Mouse (Mus musculus) liver, postnatal 0 days (tissue): ENCODE data around the gene Sec14l3.

ENCODE experiments used
- CTCF ChIP-seq: sonication (generic); IDR thresholded peaks from 2 replicates; pipeline ENCODE4 v1.5.1; 2016; ENCODE audit warnings: antibody characterized with exemption, low read depth
- EP300 ChIP-seq: IDR thresholded peaks from 2 replicates; pipeline ENCODE4 v1.6.1; 2016; ENCODE audit warnings: antibody characterized with exemption, low read depth, mild to moderate bottlenecking

DNA sequence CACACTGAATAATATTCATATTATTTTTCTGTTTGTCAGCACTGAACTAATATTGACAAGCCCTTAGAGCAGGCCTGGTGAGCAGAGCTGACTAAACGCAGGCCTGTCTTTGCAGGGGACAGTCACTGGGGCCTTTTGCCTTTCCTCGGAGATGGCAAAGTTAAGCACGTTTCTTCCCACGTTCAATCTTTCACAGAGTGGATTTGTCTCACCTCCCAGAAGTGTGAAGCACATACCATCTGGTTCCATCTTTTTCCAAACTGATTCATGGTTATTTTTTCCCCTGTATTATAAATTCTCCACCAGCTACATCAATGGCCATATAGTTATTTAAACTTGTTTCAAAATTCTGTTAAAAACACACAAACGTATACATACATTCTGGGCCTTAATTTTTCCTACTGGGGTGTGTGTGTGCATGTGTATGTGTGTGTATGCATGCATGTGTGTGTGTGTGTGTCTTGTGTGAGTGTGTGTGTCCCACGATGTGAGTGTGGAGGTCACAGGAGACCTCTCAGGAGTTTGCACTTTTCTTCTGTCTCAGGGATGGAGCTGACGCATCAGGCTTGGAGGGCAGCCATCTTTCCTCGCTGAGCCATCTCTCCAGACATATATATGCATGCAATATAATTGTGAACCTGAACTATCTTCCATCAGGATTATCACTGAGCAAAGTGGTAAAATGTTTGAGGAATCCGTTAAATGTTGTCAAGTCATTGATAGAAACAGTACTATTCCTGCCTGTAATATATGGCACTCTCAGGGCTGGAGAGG lies 36.9 kb upstream of the Sec14l3 start:
- no peak for TF ChIP-seq CTCF
- no peak for TF ChIP-seq EP300
